Mouse (Mus musculus) common myeloid progenitor, adult 5-6 weeks (primary cell): ENCODE measurements around the gene Fbxo7. TPM values are rescaled to one million over a fixed set of nuclear protein-coding genes. Genes with fewer than 3 reads are reported as not detected.
A peak's percentile ranks its signal among the peaks of the same experiment; 100 is the strongest.

Source experiments
- ATAC-seq: replicated peaks from 2 replicates; pipeline ENCODE4 v1.8.0; 2016; ENCODE audit warnings: low read depth, mild to moderate bottlenecking, moderate TSS enrichment, inconsistent platforms; ENCODE audit not compliant: poor library complexity, severe bottlenecking
- total RNA-seq: library from RNA; stranded (forward); fragments of 200-1000, 187-1606 nt; gene quantifications from 2 replicates; pipeline ENCODE4 v1.2.3, GENCODE M21; 2017

Fbxo7 gene
- total RNA-seq, 1 experiment from 2014 or later, result 38.1 TPM

GRCm38 (mm10) chr10:86032517-86032916, 10.7 kb downstream of the Fbxo7 start:
- ATAC-seq, result no peak

- no peak for ATAC-seq
Observed at GRCm38 (mm10) chr10:86034007-86034728, 12.4 kb downstream of the Fbxo7 start.

- ATAC-seq, result no peak
Observed at GRCm38 (mm10) chr10:86043651-86044050, 21.9 kb downstream of the Fbxo7 start.

GRCm38 (mm10) chr10:86044066-86044465, 22.3 kb downstream of the Fbxo7 start:
- ATAC-seq, result no peak

GRCm38 (mm10) chr10:86046371-86046770, 24.6 kb downstream of the Fbxo7 start:
- ATAC-seq, result no peak

GRCm38 (mm10) chr10:86047786-86048185, 26.0 kb downstream of the Fbxo7 start:
- no peak for ATAC-seq

- no peak for ATAC-seq
Observed at GRCm38 (mm10) chr10:86050522-86050921, 28.8 kb downstream of the Fbxo7 start.

GRCm38 (mm10) chr10:86052818-86053522, 31.2 kb downstream of the Fbxo7 start:
- ATAC-seq, result peak; percentile 90

GRCm38 (mm10) chr10:86056297-86056903, 34.6 kb downstream of the Fbxo7 start:
- ATAC-seq, result no peak

- ATAC-seq, result no peak
Observed at GRCm38 (mm10) chr10:86057286-86057685, 35.5 kb downstream of the Fbxo7 start.

- ATAC-seq, result no peak
Observed at GRCm38 (mm10) chr10:86057712-86058111, 35.9 kb downstream of the Fbxo7 start.

- ATAC-seq, result no peak
Observed at GRCm38 (mm10) chr10:86060267-86060666, 38.5 kb downstream of the Fbxo7 start.

GRCm38 (mm10) chr10:86062261-86063017, 40.7 kb downstream of the Fbxo7 start:
- ATAC-seq, result no peak

GRCm38 (mm10) chr10:86063018-86063384, 41.2 kb downstream of the Fbxo7 start:
- ATAC-seq, result peak; percentile 33; the same call in 1 of the 2 replicates

- peak; percentile 85 for ATAC-seq
Observed at GRCm38 (mm10) chr10:86064937-86065336, 43.2 kb downstream of the Fbxo7 start.

- ATAC-seq, result no peak
Observed at GRCm38 (mm10) chr10:86065661-86066060, 43.9 kb downstream of the Fbxo7 start.

- no peak for ATAC-seq
Observed at GRCm38 (mm10) chr10:86066651-86067050, 44.9 kb downstream of the Fbxo7 start.

- ATAC-seq, result no peak
Observed at GRCm38 (mm10) chr10:86067911-86068310, 46.1 kb downstream of the Fbxo7 start.

GRCm38 (mm10) chr10:86069341-86069740, 47.6 kb downstream of the Fbxo7 start:
- ATAC-seq, result no peak

GRCm38 (mm10) chr10:86070751-86071150, 49.0 kb downstream of the Fbxo7 start:
- no peak for ATAC-seq
